Mouse (Mus musculus): ENCODE results near the gene Gm20388. TPM values are rescaled to one million over a fixed set of nuclear protein-coding genes. Genes with fewer than 3 reads are reported as not detected.

Gene Gm20388
- polyA plus RNA-seq, 1 experiment from 2014 or later = 7.4 TPM

DNA sequence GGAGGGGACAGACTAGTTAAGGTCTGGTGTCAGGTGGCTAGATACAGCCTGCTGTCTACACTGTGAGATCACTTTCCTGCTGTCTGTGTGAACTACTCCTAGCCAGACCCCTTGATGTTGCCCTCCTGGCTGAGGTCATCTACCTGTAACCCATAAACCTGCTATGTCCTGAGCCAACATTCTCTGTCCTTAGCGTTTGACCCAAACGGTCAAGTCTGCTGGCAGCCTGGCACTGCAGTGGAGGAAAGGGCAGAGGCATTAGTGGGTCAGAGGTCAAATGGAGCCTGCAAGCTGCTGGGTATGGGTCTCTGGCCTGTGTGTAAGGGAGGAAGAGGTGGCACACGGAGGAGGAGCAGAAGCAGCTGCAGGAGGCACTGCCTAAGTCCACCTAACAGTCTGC, 4362.2 kb downstream of the Gm20388 start:
- no peak overlapping the region for H3K27ac ChIP-seq
- no peak overlapping the region for H3K9ac ChIP-seq
- no peak for ATAC-seq (replicated peaks; ENCODE audit: low FRiP score)
- peaks cover 49% of the 10 kb centered on the region for H3K4me1 ChIP-seq
- H3K4me2 ChIP-seq = no peak overlapping the region
- no peaks in the 10 kb centered on the region for H3K9me3 ChIP-seq (replicated peaks)
- 54% methylated on average over 3 of the region's 3 CpGs for WGBS
- H3K27me3 ChIP-seq = no peaks in the 10 kb centered on the region
- H3K36me3 ChIP-seq = peaks cover 6% of the 10 kb centered on the region
- H3K4me3 ChIP-seq (replicated peaks) = no peak overlapping the region

DNA sequence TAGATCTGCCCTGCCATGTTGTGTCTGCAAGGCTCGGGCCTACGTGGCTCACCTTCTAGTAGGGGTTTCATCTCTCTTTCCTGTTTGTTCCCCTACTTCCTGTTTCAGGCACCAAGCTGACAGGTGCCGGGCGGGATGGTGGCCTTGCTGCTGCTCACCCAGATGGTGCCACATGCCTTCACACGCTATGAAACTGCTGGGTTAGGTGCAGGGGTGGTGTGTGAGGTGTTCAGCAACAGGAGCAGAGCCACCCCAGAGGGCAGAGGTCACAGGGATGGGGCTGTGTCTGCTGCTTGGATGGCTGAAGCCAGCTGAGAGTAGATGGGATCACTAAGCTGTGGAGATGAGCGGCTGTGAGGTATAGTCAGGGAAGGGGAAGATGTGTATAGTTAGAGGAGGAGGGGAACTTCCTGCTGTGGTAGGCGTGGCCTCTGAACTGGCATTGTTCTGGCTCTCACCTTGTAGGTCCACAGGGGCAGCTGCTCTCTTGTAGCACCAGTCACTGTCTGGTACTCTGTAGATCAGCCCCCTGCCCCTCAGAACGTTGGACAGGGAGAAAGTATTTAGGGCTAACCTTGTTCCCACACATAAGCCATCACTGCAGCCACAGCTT, 4363.1 kb downstream of the Gm20388 start:
- ATAC-seq (replicated peaks; ENCODE audit: low FRiP score) = no peak
- peaks cover 58% of the 10 kb centered on the region for H3K4me1 ChIP-seq

DNA sequence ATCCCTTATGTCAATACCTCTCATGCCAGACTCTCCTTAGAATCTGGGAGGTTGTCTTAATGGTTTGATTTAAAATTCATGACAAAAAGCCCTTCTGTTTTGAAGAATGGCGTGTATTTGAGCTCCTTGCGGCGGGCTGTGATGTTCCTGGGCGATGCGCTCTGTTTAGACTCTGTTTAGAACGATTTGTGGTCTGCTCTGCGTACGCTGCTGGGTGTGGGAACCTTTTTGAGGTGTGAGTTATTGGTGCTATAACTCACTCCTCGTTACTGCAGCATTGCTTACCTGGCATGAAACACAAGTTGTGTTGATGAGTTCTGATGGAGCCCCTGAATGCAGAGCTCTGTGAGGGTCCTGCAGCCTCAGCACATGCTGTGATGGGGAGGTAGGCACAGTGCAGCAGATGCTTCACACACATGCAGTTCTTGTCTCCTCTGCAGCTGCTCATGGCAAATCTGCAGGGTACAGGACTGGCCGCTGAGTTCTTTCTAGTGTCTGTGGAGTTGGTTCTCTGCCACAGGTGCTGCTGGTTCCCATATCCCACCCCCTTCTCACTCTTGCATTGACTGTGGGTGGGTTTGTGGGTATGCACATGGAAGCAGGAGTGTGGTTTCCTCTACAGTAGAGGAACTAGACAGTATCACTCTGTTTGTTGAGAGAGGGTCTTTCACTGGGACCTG, 4363.9 kb downstream of the Gm20388 start:
- ATAC-seq (replicated peaks; ENCODE audit: low FRiP score) = no peak
- peaks cover 6% of the 10 kb centered on the region for H3K36me3 ChIP-seq
- WGBS = 67% methylated on average over 10 of the region's 10 CpGs
- peaks cover 59% of the 10 kb centered on the region for H3K4me1 ChIP-seq
- no peak overlapping the region for H3K9ac ChIP-seq
- no peaks in the 10 kb centered on the region for H3K9me3 ChIP-seq (replicated peaks)
- H3K4me2 ChIP-seq = no peak overlapping the region
- no peak overlapping the region for H3K4me3 ChIP-seq (replicated peaks)
- no peak overlapping the region for H3K27ac ChIP-seq
- H3K27me3 ChIP-seq = no peaks in the 10 kb centered on the region

More for the DNA sequence above, 4363.1 kb downstream of the Gm20388 start:
- Histone ChIP-seq H3K27me3 (no peaks in the 10 kb centered on the region), H3K36me3 (peaks cover 6% of the 10 kb centered on the region), H3K27ac (no peak overlapping the region), H3K9ac (no peak overlapping the region), H3K9me3 (replicated peaks) (no peaks in the 10 kb centered on the region), H3K4me2 (no peak overlapping the region), H3K4me3 (replicated peaks) (no peak overlapping the region)
- WGBS = 68% methylated on average over 8 of the region's 8 CpGs

DNA sequence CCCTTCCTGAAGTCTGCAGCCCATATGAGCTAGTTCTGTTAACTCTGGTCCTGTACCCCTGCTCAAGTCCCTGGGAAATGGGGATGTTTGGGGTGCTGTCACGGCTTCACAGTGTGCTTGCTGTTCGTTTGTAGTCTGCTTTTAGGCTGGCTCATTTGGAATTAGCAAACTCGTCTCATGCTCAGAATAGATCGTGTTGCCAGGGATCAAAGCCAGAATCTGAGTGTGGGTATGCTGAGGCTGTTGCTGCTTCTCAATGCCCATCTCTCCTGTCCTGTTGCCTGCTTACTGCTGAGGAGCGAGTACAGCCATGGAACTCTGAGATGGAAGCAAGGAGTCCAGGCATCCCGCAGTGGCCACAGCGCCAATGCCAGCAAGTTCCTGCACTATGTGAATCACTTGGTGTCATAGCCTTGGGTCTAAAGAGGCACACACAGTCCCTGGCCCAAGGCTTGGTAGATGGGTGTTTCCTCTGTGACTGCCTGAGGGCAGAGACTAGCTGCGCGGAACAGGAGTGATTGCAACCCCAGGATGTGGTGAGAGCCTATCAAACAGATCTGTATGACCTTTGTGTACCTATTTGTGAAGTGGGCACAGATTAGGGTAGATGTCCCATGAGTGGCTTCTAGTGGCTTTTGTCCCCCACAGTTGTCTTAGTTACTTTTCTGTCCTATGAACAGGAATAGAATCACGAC, 4364.9 kb downstream of the Gm20388 start:
- Histone ChIP-seq H3K9me3 (replicated peaks) (no peaks in the 10 kb centered on the region), H3K4me2 (no peak overlapping the region), H3K4me1 (peaks cover 54% of the 10 kb centered on the region), H3K9ac (no peak overlapping the region), H3K27me3 (no peaks in the 10 kb centered on the region), H3K27ac (no peak overlapping the region), H3K36me3 (peaks cover 6% of the 10 kb centered on the region), H3K4me3 (replicated peaks) (no peak overlapping the region)
- no peak for ATAC-seq (replicated peaks; ENCODE audit: low FRiP score)
- 95% methylated on average over 10 of the region's 10 CpGs for WGBS

DNA sequence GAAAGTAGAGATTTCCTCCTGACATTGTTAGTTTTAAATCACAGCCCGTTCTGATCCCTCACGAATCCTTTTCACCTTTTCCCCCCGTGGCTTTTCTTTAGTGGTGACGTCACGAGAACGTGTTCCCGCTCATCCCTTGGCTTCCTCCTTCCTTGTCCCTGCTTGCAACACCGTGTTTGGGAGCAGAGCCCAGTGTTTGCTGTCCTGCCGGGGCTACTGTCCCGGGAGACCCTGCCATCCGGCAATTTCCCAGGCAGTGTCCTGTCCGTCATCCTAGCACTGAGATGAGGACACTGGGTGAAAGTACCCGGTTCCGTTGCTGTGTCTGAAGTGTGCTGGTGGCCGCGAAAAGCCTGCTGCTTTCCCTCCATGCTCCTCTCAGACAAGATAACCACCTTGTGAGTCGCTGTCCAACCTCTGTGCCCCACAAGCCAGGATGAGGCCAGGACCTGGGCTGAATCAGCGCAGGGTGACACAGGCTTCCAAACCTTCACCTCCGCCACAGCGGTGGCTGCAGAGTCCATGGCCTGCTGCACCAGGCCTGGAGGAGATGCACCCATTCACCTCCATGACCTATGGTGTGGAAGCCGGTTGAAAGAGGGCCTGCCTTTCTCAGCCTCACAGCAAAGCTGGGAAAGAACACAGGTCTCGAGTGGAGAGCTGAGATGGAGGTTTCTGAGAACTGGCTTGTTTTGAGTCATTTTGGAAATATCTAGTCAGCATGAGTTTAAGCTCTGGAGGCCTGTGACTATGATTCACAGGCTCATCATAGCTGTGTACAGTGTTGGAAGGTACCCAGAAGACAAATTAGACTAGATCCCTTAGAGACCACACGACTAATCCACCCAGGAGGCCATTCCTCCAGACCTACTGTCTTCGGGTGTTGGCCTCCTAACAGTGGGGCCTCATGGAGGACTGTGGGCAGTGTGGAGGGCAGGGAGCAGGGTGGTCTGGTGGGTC, 4367.6 kb downstream of the Gm20388 start:
- ATAC-seq (replicated peaks; ENCODE audit: low FRiP score) = no peak
- WGBS = 71% methylated on average over 24 of the region's 24 CpGs
- Histone ChIP-seq H3K4me1 (peaks cover 49% of the 10 kb centered on the region), H3K4me2 (no peak overlapping the region), H3K4me3 (replicated peaks) (no peak overlapping the region), H3K9me3 (replicated peaks) (no peaks in the 10 kb centered on the region), H3K27me3 (no peaks in the 10 kb centered on the region), H3K36me3 (peaks cover 6% of the 10 kb centered on the region), H3K9ac (no peak overlapping the region), H3K27ac (peak overlapping the region; percentile 34; the same call in 1 of the 2 replicates)

DNA sequence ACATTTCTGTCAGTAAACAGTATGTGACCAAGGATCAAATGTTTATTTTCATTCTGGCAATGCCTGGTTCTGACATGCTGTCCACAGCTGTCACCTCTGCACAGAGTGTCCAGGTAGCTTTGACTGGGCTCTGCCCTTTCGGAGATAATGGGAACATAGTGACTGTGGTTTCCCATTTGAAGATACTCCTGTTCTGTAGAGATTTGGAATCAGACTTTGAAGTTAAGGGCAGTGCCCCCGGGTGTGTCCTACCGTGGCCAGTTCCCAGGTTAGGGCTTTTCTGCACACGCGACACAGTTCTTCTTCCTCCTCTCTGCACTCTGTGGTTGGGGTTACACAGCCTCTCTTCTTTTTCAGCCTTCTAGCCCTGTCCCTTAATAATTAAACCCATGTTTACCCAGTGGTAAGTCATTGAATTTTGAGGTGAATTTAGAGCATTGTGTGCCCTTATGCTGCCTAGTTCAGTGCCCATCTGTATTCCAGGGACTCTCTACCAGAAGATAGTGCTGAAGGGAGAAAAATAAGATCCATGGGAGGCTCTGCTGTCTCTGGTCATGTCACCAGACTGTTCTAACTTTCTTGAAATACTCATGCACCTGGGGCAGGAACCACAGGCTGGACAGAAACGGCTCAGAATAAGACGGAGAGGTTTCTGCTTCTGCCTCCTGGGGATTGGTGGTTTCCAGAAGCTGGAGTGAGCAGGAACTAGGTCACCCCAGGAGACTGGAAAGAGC, 4368.5 kb downstream of the Gm20388 start:
- Histone ChIP-seq H3K27ac (peak overlapping the region; percentile 34; the same call in 1 of the 2 replicates), H3K4me2 (no peak overlapping the region), H3K27me3 (no peaks in the 10 kb centered on the region), H3K9ac (no peak overlapping the region), H3K4me1 (peaks cover 49% of the 10 kb centered on the region), H3K36me3 (peaks cover 6% of the 10 kb centered on the region), H3K4me3 (replicated peaks) (no peak overlapping the region), H3K9me3 (replicated peaks) (no peaks in the 10 kb centered on the region)
- 81% methylated on average over 7 of the region's 7 CpGs for WGBS
- no peak for ATAC-seq (replicated peaks; ENCODE audit: low FRiP score)

DNA sequence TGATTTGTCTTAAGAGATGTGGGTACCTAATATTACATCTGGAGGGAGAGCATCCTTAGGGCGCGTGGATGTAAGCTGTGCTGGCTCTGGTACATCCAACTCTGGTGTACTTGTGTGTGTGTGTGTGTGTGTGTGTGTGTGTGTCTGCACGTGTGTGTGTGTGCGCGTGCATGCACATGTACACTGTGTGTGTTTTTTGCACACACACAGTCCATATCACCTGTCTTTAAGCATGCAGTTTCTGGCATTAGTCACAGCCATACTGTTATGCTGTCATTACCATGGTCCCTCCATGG, 4369.0 kb downstream of the Gm20388 start:
- ATAC-seq (replicated peaks; ENCODE audit: low FRiP score) = no peak
- Histone ChIP-seq H3K9me3 (replicated peaks) (no peaks in the 10 kb centered on the region), H3K27ac (no peak overlapping the region), H3K4me1 (peaks cover 53% of the 10 kb centered on the region), H3K4me2 (no peak overlapping the region), H3K9ac (no peak overlapping the region), H3K27me3 (no peaks in the 10 kb centered on the region), H3K4me3 (replicated peaks) (no peak overlapping the region), H3K36me3 (peaks cover 6% of the 10 kb centered on the region)
- WGBS = 97% methylated on average over 5 of the region's 5 CpGs

DNA sequence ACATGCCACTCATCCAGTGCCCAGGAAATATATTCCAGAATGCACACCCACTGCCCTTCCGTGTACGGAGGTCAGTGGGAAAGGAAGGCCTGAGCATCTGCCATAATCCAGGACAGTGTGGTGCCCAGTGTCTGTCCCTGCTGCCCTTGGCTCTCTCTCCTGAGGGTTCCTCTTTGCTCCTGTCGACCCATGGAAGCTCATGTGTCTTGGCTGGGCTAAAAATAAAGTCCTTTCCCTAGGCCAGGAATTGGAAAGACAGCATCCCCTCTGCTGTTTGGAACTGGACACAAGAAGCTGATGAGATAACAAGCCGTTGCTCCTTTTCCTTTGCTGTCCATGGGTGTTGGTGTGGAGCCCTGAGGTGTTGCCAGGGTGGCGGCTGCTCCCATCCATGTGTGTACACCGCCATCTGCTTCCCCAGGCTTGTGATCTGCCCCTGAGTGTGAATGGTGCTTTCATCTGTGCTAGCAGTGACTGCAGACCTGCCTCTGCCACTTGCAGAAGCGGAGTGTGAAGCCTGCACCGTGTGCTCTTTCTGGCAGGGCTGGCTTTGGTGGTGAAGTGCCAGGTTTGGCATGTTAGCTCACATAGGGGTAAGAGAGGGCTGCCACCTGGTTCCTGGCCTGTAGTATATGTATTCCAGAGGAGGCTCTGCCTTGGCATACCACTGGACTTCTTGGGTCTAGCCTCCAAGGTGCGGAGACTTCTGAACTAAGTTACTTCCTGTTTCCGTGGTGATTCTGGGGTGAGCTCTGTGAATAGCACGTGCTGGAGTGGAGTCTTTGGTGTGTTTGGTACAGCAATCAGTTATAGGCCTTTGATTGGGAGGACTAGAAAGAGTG, 4371.3 kb downstream of the Gm20388 start:
- H3K27me3 ChIP-seq = no peaks in the 10 kb centered on the region
- 66% methylated on average over 11 of the region's 11 CpGs for WGBS

DNA sequence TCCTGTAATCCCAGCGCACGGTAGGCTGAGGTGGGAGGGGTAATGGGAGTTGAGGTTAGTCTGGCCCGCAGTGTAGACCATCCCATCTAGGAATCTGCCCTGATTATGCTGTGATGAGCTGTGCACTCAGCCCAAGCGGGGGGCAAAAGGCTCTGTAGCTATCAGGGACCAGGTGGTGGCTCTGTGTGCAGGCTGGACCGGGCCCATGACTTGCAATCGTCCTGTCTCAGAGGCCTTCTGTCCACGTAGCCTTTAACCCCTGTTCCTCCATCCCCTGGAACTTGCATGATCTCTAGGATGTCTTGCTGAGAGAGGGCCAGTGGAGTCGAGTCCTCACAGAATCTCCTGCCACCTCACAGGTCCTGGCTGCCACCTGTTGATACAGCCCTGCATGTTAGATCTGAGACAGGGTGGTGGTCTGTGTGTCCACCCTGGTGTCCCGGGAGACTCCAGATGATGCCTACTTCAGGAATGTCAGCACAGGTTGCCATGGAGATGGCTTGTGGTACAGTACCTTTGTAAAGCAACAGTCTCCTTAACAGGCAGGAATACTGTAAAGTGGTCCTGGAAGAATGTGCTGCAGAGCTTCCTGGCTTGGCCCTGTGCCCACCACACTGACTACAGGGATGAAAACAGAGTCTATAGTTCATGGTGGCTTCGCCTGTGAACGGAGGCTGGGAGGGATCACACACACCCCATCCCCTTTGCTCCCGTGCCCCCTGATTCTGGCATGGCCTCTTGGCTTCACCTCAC, 4372.4 kb downstream of the Gm20388 start:
- no peak for ATAC-seq (replicated peaks; ENCODE audit: low FRiP score)
- Histone ChIP-seq H3K4me2 (no peak overlapping the region), H3K36me3 (no peaks in the 10 kb centered on the region), H3K4me3 (replicated peaks) (no peak overlapping the region), H3K4me1 (peaks cover 77% of the 10 kb centered on the region), H3K27ac (0 out of 2 replicates have a peak overlapping the region, but pooled peaks have one; percentile 34), H3K9me3 (replicated peaks) (no peaks in the 10 kb centered on the region), H3K27me3 (no peaks in the 10 kb centered on the region), H3K9ac (no peak overlapping the region)
- 73% methylated on average over 12 of the region's 12 CpGs for WGBS

More for the DNA sequence above, 4371.3 kb downstream of the Gm20388 start:
- H3K9ac ChIP-seq = no peak overlapping the region
- H3K9me3 ChIP-seq (replicated peaks) = no peaks in the 10 kb centered on the region
- no peak overlapping the region for H3K4me2 ChIP-seq
- peaks cover 75% of the 10 kb centered on the region for H3K4me1 ChIP-seq
- H3K4me3 ChIP-seq (replicated peaks) = no peak overlapping the region
- H3K27ac ChIP-seq = no peak overlapping the region
- no peaks in the 10 kb centered on the region for H3K36me3 ChIP-seq
- ATAC-seq (replicated peaks; ENCODE audit: low FRiP score) = no peak

DNA sequence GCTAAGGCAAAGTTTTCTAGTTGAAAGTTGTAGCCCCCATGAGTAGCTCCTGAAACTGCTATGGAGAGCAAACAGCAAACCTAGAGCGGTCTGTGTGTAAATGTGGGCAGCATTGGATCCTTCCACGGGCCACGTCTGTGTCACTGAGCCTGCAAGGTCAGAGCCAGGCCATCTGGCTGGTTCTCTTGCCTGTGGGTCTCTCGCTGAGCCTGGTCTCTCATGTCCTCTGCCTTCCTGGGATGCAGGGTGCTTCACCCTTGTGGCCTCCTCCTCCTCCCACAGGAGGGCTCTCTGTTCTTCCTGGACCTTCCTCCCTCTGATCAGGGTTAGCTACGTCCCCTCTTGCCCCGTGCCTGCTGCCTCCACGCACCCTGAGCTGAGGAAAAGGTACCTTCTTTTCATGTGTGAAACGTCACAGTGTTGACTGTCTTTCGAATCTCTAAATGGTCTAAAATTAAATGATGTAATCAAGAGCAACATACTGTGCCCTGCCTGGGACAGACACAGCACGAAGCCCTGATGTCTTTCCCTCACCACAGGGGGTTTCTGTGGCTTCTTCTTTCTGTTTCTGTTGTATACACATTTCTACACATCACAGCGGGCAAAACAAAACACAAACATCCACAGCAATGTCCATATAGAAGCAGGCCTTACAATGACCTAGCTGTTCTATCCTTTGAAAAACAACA, 4373.1 kb downstream of the Gm20388 start:
- WGBS = 42% methylated on average over 11 of the region's 11 CpGs
- H3K27me3 ChIP-seq = no peaks in the 10 kb centered on the region
- no peak for ATAC-seq (replicated peaks; ENCODE audit: low FRiP score)
- H3K27ac ChIP-seq = peak overlapping the region; percentile 34; the same call in 1 of the 2 replicates
- H3K36me3 ChIP-seq = no peaks in the 10 kb centered on the region
- H3K9ac ChIP-seq = no peak overlapping the region
- peaks cover 70% of the 10 kb centered on the region for H3K4me1 ChIP-seq
- no peaks in the 10 kb centered on the region for H3K9me3 ChIP-seq (replicated peaks)
- H3K4me2 ChIP-seq = no peak overlapping the region
- H3K4me3 ChIP-seq (replicated peaks) = no peak overlapping the region
